Mouse (Mus musculus): Measurements from ENCODE around the gene Oxct1.

GRCm38 (mm10) chr15:4101025-4101424 is 74.8 kb downstream of the Oxct1 start:
- TF ChIP-seq CTCF (IDR thresholded peaks at IDR 0.05; ENCODE audit: low read depth, low read length), result no peak
- TF ChIP-seq POLR2A (IDR thresholded peaks at IDR 0.05; ENCODE audit: extremely low read depth, insufficient read depth, low read length), result no peak

All from liver, adult 2 months (tissue).